Mouse (Mus musculus) embryonic stem cell, embryonic (primary cell): ENCODE results near the gene 4931409K22Rik.

Source experiments
- CTCF ChIA-PET, 4 experiments: fragments of 300-600 bp in 2 of 4; fragments of 350-600 bp in 2 of 4; sonication (Branson Sonifier 250); formaldehyde crosslinking; loops; one replicate each; lab custom pipeline; 2022; ENCODE audit warnings: inconsistent platforms in 2 of 4; lab: Charles Lee
- POLR2A ChIA-PET, 4 experiments: fragments of 300-600 bp in 2 of 4; fragments of 350-600 bp in 2 of 4; sonication (Branson Sonifier 250); formaldehyde crosslinking; loops; one replicate each; lab custom pipeline; 2022; ENCODE audit warnings: antibody characterized with exemption in 4 of 4, inconsistent platforms in 1 of 4; lab: Charles Lee

The 4931409K22Rik gene

GRCm38 (mm10) chr5:24556709-24557108 lies at the start of gene 4931409K22Rik:
TSS of gene 4931409K22Rik (minus strand) at chr5:24556809.
- POLR2A ChIA-PET: interaction anchor here (0.6 to 1.9 kb wide), 4 partner anchors 17 to 718 kb away, joined by 3 to 8 read pairs (median 3); partner anchors contain the start of gene Abcf2 (in 1 of the 4)
- CTCF ChIA-PET: interaction anchor here in 2 of 4 experiments (1.0 to 1.4 kb wide), 2 partner anchors 73 kb away, joined by 3 read pairs; no protein-coding TSS in a partner anchor

GRCm38 (mm10) chr5:24605980-24606665 lies 49.5 kb upstream of the 4931409K22Rik start:
- ChIA-PET CTCF (interaction anchor here in 1 of 4 experiments (1.2 kb wide), 1 partner anchor 120 kb away, joined by 3 read pairs; no protein-coding TSS in a partner anchor), POLR2A (interaction anchor here (0.6 to 1.7 kb wide), 11 partner anchors 8 to 279 kb away, joined by 3 to 7 read pairs (median 3); partner anchors contain the start of genes Abcf2 (in 1 of the 4), Chpf2 (in 1 of the 4), Nub1 (in 1 of the 4) and Rheb (in 1 of the 4))

DNA sequence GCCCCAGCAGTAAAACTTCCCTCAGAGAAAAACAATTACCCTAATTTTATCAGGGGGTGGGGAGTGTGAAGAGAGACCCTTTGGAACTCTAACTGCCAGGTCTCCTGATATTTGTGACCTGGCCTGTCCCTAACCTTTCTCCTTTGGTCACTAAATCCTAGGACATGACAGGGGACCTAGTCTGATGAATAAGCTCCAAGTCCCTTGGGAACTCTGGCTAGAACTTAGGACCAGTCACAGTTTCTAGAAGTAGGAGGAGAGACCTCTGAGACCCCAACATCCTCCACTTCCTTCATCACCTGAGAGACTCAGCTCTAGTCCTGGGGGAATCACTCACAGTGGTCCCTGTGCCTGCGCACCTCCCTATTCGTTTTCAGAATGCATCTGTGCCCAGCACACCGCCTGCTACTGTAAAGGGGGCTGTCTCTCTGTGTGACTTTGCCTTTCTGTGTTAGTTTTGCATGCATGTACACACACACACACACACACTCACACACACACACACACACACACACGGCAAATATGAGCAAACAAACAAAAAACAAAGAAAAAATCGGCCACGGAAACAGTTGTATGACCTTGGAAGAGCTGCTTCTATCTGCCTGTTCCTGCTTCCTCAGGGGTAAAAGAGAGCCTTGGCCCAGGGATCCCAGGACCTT lies 48.8 kb upstream of the 4931409K22Rik start:
- ChIA-PET CTCF (interaction anchor here in 2 of 4 experiments (0.7 to 1.9 kb wide), 2 partner anchors 10 to 19 kb away, joined by 3 to 4 read pairs; partner anchors contain the start of gene Chpf2 (in 1 of the 2)), POLR2A (interaction anchor here (0.7 to 1.7 kb wide), 8 partner anchors 12 to 278 kb away, joined by 3 to 7 read pairs (median 3); partner anchors contain the start of genes Abcf2 (in 1 of the 4), Nub1 (in 1 of the 4) and Smarcd3 (in 1 of the 4))

DNA sequence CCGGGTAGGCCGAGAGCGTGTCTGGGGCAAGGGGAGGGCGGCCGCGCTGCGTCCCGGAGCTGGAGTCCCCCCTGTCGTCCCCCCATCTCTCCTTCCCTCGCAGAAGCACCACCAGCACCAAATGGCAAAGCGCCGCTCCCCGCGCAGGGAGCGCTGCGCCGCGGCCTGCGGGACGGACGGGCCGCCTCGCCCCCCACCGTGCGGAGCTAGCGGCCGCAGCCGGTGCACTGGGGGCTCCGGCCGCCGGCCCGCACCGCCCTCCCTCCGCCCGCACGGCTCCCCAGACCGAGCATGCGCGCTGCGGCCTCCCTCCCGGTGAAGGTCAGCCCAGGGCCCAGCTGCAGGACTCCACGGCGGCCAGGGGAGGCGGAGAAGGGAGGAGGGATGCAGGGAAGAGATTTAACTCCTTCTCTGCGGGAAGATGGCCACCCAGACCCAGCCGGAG lies 48.1 kb upstream of the 4931409K22Rik start:
- POLR2A ChIA-PET: interaction anchor here in 3 of 4 experiments (0.6 to 1.2 kb wide), 8 partner anchors 11 to 205 kb away, joined by 3 to 5 read pairs (median 3); partner anchors contain the start of genes Abcf2 (in 1 of the 3) and Smarcd3 (in 1 of the 3)
- CTCF ChIA-PET: interaction anchor here in 1 of 4 experiments (1.9 kb wide), 1 partner anchor 18 kb away, joined by 4 read pairs; the partner anchor contains the start of gene Chpf2

DNA sequence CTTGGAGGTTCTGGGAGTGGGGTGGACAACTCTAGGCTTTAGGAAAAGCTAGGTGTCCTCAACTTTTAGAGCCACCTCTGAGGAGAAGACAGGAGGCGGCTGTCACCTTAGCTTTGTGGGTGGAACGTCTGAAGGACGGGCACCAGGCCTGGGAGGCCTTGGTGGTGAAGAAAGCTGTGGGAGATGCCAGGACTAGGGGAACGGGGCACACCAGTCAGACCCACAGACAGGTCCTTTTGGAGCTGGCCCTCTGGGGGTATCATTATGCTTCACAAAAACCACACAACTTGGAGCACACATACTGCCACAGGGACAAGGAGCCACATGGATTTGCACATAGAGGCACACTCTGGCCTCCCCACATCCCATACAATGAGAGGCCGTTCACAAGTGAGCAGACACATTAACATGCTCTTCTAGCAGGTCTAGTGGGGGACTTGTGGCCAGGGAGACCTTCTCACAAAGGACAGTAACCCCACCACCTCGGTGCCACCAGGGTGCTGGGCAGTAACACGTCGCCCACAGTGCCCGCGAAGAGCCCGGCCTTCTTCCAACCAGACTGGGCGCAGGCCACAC lies 47.6 kb upstream of the 4931409K22Rik start:
- ChIA-PET CTCF (interaction anchor here in 1 of 4 experiments (1.3 to 1.9 kb wide), 3 partner anchors 13 to 221 kb away, joined by 4 to 6 read pairs (median 4); partner anchors contain the start of gene Chpf2), POLR2A (interaction anchor here in 3 of 4 experiments (0.5 to 2.4 kb wide), 12 partner anchors 11 to 206 kb away, joined by 3 to 15 read pairs (median 4); partner anchors contain the start of genes Abcf2 (in 1 of the 3), Nub1 (in 1 of the 3) and Smarcd3 (in 1 of the 3))

- POLR2A ChIA-PET: interaction anchor here in 3 of 4 experiments (0.5 to 2.4 kb wide), 27 partner anchors 11 to 407 kb away, joined by 3 to 15 read pairs (median 4); partner anchors contain the start of genes Abcf2 (in 2 of the 3), Chpf2 (in 1 of the 3), Fastk (in 1 of the 3) and Nub1 (in 1 of the 3)
- CTCF ChIA-PET: interaction anchor here in 2 of 4 experiments (0.6 to 1.9 kb wide), 9 partner anchors 10 to 243 kb away, joined by 3 to 6 read pairs (median 4); partner anchors contain the start of gene Chpf2 (in 1 of the 2)
Measured at GRCm38 (mm10) chr5:24603431-24604010, 46.9 kb upstream of the 4931409K22Rik start.

DNA sequence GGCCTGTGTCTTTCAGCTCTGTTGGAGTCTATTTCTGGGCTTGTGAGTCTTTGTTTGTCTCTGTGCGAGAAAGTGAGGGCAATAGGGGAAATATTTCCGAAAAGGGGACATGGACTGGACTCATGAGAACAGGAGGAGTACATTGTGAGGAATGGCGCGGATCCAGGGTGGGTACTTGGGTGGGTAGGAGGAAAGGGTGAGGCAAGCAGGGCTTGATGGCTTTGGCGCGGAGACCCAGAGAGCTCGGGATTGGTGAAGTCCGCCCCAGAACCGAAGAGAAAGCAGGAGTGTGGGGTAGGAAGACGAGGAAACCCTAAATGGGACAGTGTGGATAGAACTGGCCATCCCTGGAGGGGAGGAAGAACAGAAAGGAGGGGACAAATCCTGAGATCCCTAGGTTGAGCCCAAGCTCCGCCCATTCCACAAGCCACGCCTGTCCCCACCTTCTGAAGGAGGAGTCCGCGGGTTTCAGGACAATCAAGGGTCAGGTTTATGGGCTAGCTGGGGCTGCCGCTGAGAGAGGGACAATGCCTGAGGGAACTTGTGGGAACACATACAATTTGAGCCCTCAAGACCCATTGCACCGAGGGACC lies 46.2 kb upstream of the 4931409K22Rik start:
- CTCF ChIA-PET: interaction anchor here in 3 of 4 experiments (0.6 to 1.9 kb wide), 14 partner anchors 9 to 833 kb away, joined by 3 to 6 read pairs (median 4); partner anchors contain the start of gene Chpf2 (in 1 of the 3)
- POLR2A ChIA-PET: interaction anchor here in 3 of 4 experiments (0.5 to 2.5 kb wide), 31 partner anchors 9 to 1017 kb away, joined by 3 to 15 read pairs (median 3); partner anchors contain the start of genes Smarcd3 (in 2 of the 3), Abcf2 (in 1 of the 3), Chpf2 (in 1 of the 3) and Fastk (in 1 of the 3)

DNA sequence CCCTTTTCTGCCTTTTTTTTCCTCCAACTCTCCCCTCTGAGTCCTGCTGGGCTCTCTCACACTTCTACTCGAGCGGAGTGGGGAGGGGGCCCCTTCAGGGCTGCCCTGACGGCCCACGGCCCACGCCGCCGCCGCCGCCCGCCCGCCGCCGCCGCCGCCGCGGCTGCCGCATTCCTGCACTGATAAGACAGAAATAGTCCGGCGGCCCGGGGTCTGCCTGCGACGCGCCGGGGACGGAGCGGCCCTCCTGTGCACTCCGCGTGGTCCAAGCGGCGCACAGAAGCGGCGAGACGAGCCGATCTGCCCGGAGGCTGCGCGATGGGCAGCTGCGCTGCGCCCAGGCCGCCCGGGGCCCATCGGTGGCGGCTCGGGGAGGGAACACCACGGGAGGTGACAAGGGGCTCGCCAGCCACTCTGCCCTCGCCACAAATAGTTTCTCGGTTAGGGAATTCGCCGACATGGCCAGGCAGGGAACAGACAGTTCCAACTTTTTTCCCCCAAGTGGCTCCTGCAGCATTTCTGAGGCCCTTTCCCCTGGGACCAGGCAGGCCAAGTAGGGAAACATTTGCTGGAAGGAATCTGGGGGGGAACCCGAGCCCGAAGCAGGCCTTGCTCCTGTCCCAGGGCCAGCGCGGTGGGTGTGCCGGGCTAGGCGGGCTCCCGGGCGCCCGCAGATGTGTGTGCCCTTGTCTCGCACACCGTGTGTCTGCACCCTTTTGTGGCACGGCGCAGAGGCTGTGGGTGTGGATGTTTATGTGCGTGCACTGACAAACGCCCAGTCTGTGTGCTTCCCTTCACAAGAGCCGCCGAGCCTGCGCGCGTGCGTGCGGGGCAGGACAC lies 45.5 kb upstream of the 4931409K22Rik start:
- ChIA-PET CTCF (interaction anchor here in 3 of 4 experiments (0.6 to 1.9 kb wide), 10 partner anchors 9 to 834 kb away, joined by 3 to 6 read pairs (median 3); partner anchors contain the start of gene Chpf2 (in 1 of the 3)), POLR2A (interaction anchor here in 3 of 4 experiments (0.5 to 2.5 kb wide), 25 partner anchors 8 to 1016 kb away, joined by 3 to 15 read pairs (median 3); partner anchors contain the start of genes Smarcd3 (in 2 of the 3), Abcf2 (in 1 of the 3), Chpf2 (in 1 of the 3) and Fastk (in 1 of the 3))

- ChIA-PET CTCF (interaction anchor here in 3 of 4 experiments (0.5 to 0.7 kb wide), 3 partner anchors 128 to 458 kb away, joined by 3 to 4 read pairs (median 3); no protein-coding TSS in a partner anchor), POLR2A (interaction anchor here in 3 of 4 experiments (0.6 to 2.5 kb wide), 9 partner anchors 23 to 413 kb away, joined by 3 to 15 read pairs (median 4); partner anchors contain the start of genes Abcf2 (in 2 of the 3), Nub1 (in 1 of the 3), Rheb (in 1 of the 3) and Smarcd3 (in 1 of the 3))
Measured at GRCm38 (mm10) chr5:24601071-24601835, 44.6 kb upstream of the 4931409K22Rik start.

DNA sequence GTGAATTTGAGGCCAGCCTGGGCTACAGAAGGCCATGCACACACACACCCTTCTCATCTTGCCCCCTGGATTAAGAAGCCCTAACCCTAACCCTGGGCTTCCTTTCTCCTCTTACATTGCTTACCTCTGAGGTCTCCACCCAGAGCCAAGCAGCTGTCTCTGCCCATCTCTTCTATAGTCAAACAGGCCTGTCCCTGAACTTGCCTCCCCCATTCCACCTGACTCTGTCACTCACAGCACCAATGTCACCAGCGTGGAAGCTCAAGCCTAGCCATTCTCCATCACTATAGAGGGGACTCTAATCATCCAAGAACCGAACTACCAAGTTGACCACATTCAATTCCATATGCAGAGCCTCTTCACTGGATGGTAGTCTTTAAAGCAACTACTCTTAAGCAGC lies 43.6 kb upstream of the 4931409K22Rik start:
- ChIA-PET POLR2A (interaction anchor here in 2 of 4 experiments (1.3 to 1.7 kb wide), 3 partner anchors 22 to 85 kb away, joined by 3 to 6 read pairs (median 4); partner anchors contain the start of genes Abcf2 (in 1 of the 2) and Nub1 (in 1 of the 2)), CTCF (interaction anchor here in 2 of 4 experiments (0.6 to 0.8 kb wide), 2 partner anchors 70 to 240 kb away, joined by 3 read pairs; no protein-coding TSS in a partner anchor)

GRCm38 (mm10) chr5:24599137-24599536 lies 42.5 kb upstream of the 4931409K22Rik start:
- CTCF ChIA-PET: interaction anchor here in 3 of 4 experiments (0.7 to 3.1 kb wide), 7 partner anchors 12 to 408 kb away, joined by 3 to 21 read pairs (median 7); partner anchors contain the start of genes Abcb8 (in 1 of the 3) and Chpf2 (in 1 of the 3)
- POLR2A ChIA-PET: interaction anchor here in 3 of 4 experiments (0.7 to 2.7 kb wide), 5 partner anchors 22 to 244 kb away, joined by 3 to 13 read pairs (median 5); partner anchors contain the start of genes Abcf2 (in 2 of the 3) and Rheb (in 1 of the 3)

DNA sequence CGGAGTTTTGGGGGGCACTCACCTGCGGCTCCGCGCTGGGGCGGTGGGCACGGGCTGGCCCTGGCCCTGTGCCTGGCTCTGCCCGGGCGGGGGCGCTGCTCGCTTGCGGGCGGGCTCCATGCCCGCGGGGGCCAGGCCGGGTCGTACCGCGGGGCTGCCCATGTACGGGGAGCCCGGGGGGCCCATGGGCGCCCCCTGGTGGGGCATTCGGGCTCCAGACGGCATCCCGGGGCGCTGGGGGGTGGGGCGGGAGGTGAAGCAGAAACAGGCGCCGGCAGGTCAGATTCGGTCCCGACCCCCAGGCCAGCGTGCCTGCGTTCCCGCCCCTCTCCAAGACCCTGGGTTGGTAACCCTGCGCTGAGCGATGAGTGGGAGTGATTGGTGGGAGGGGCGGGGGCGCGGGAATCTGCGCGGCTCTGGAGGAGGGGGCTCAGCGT lies 42.0 kb upstream of the 4931409K22Rik start:
- ChIA-PET POLR2A (interaction anchor here in 3 of 4 experiments (0.7 to 2.7 kb wide), 7 partner anchors 8 to 244 kb away, joined by 3 to 13 read pairs (median 5); partner anchors contain the start of genes Abcf2 (in 2 of the 3), Chpf2 (in 1 of the 3) and Rheb (in 1 of the 3)), CTCF (interaction anchor here in 2 of 4 experiments (0.9 to 3.1 kb wide), 18 partner anchors 11 to 412 kb away, joined by 3 to 21 read pairs (median 4); partner anchors contain the start of genes Chpf2 (in 2 of the 2), Abcb8 (in 1 of the 2), Abcf2 (in 1 of the 2) and Gbx1 (in 1 of the 2))

DNA sequence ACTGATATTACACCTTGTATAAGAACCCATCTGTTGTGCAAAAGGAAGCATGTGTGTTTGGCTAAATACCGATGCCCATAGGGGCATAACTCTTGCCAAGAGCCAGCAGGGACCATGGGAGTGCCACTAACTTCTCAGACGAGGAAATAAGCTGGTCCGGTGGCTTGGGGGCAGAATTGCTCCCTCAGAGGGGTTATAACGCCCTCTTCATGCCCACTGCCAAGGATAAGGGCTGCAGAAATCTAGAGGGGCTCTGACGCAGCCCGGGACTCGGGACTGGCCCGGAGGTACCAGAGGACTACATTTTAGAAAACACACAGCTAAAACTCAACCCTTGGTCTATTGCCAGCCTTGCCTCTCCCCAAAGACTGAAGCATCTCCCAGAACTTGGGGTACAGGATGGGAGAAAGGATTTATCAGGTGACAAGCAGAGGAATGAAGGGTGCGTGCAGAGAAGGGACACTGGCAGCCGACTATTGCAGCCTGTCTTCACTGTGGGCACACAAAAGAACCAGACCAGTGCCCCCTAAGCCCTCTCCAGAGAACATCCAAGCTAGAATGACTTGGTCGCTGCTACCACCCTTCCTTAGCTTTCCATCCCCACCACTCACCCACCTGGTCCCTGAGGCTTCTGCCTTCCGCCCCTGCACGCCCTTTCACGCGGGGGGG lies 41.4 kb upstream of the 4931409K22Rik start:
- CTCF ChIA-PET: interaction anchor here (0.8 to 3.1 kb wide), 32 partner anchors 11 to 412 kb away, joined by 3 to 21 read pairs (median 4); partner anchors contain the start of genes Abcf2 (in 3 of the 4), Chpf2 (in 3 of the 4), Abcb8 (in 1 of the 4) and Gbx1 (in 1 of the 4)
- POLR2A ChIA-PET: interaction anchor here in 3 of 4 experiments (1.0 to 2.7 kb wide), 11 partner anchors 8 to 115 kb away, joined by 3 to 13 read pairs (median 4); partner anchors contain the start of genes Abcf2 (in 2 of the 3), Chpf2 (in 2 of the 3) and Nub1 (in 1 of the 3)
